Mouse (Mus musculus): ENCODE measurements around the gene Phrf1. TPM values are rescaled to one million over a fixed set of nuclear protein-coding genes. Genes with fewer than 3 reads are reported as not detected.

The Phrf1 gene
- polyA plus RNA-seq, 1 experiment from 2014 or later, result 71.9 TPM

- 94% methylated on average over 2 of the region's 2 CpGs for WGBS
- H3K4me3 ChIP-seq, result peak overlapping the region; percentile 92; the same call in 1 of the 2 replicates
- H3K4me2 ChIP-seq, result no peak overlapping the region
- no peak overlapping the region for H3K27ac ChIP-seq
- peaks cover 25% of the 10 kb centered on the region for H3K4me1 ChIP-seq
- peaks cover 16% of the 10 kb centered on the region for H3K36me3 ChIP-seq
- H3K27me3 ChIP-seq, result peaks cover 13% of the 10 kb centered on the region; the same call in 1 of the 2 replicates
- H3K9ac ChIP-seq, result no peak overlapping the region
- no peaks in the 10 kb centered on the region for H3K9me3 ChIP-seq
- no peak for ATAC-seq (ENCODE audit: borderline replicate concordance, extremely low read depth, low FRiP score, low TSS enrichment)
Observed at GRCm38 (mm10) chr7:141195754-141196153, 32.8 kb upstream of the Phrf1 start.

- Histone ChIP-seq H3K4me1 (peaks cover 22% of the 10 kb centered on the region), H3K9me3 (no peaks in the 10 kb centered on the region), H3K4me2 (no peak overlapping the region), H3K27ac (no peak overlapping the region), H3K4me3 (no peak overlapping the region), H3K36me3 (peaks cover 6% of the 10 kb centered on the region), H3K27me3 (peaks cover 18% of the 10 kb centered on the region), H3K9ac (no peak overlapping the region)
- no peak for ATAC-seq (ENCODE audit: borderline replicate concordance, extremely low read depth, low FRiP score, low TSS enrichment)
- WGBS, result 81% methylated on average over 8 of the region's 8 CpGs
Observed at GRCm38 (mm10) chr7:141196619-141197282, 31.8 kb upstream of the Phrf1 start.

- Histone ChIP-seq H3K9ac (no peak overlapping the region), H3K9me3 (no peaks in the 10 kb centered on the region), H3K27ac (no peak overlapping the region), H3K36me3 (no peaks in the 10 kb centered on the region), H3K4me3 (no peak overlapping the region), H3K4me1 (peaks cover 9% of the 10 kb centered on the region), H3K27me3 (peaks cover 22% of the 10 kb centered on the region), H3K4me2 (no peak overlapping the region)
- no peak for ATAC-seq (ENCODE audit: borderline replicate concordance, extremely low read depth, low FRiP score, low TSS enrichment)
- 98% methylated on average over 4 of the region's 4 CpGs for WGBS
Observed at GRCm38 (mm10) chr7:141198121-141198520, 30.5 kb upstream of the Phrf1 start.

GRCm38 (mm10) chr7:141204546-141204945 lies 24.0 kb upstream of the Phrf1 start:
- no peak overlapping the region for H3K4me3 ChIP-seq
- no peak overlapping the region for H3K4me2 ChIP-seq
- 63% methylated on average over 3 of the region's 3 CpGs for WGBS
- H3K27me3 ChIP-seq, result peaks cover 25% of the 10 kb centered on the region
- no peak overlapping the region for H3K27ac ChIP-seq
- H3K4me1 ChIP-seq, result no peaks in the 10 kb centered on the region
- no peaks in the 10 kb centered on the region for H3K9me3 ChIP-seq
- H3K36me3 ChIP-seq, result no peaks in the 10 kb centered on the region
- no peak for ATAC-seq (ENCODE audit: borderline replicate concordance, extremely low read depth, low FRiP score, low TSS enrichment)
- H3K9ac ChIP-seq, result no peak overlapping the region

- 89% methylated on average over 5 of the region's 5 CpGs for WGBS
- ATAC-seq (ENCODE audit: borderline replicate concordance, extremely low read depth, low FRiP score, low TSS enrichment), result no peak
Observed at GRCm38 (mm10) chr7:141205504-141205903, 23.1 kb upstream of the Phrf1 start.

GRCm38 (mm10) chr7:141206182-141206937 lies 22.2 kb upstream of the Phrf1 start:
- Histone ChIP-seq H3K9ac (no peak overlapping the region), H3K4me1 (no peaks in the 10 kb centered on the region), H3K4me3 (no peak overlapping the region), H3K9me3 (no peaks in the 10 kb centered on the region), H3K27me3 (peaks cover 8% of the 10 kb centered on the region; the same call in 1 of the 2 replicates), H3K36me3 (no peaks in the 10 kb centered on the region), H3K27ac (no peak overlapping the region), H3K4me2 (no peak overlapping the region)
- 88% methylated on average over 18 of the region's 18 CpGs for WGBS
- no peak for ATAC-seq (ENCODE audit: borderline replicate concordance, extremely low read depth, low FRiP score, low TSS enrichment)

More at GRCm38 (mm10) chr7:141205504-141205903, 23.1 kb upstream of the Phrf1 start:
- H3K27me3 ChIP-seq, result peaks cover 16% of the 10 kb centered on the region
- H3K36me3 ChIP-seq, result no peaks in the 10 kb centered on the region
- H3K9ac ChIP-seq, result no peak overlapping the region
- no peaks in the 10 kb centered on the region for H3K4me1 ChIP-seq
- no peak overlapping the region for H3K27ac ChIP-seq
- no peak overlapping the region for H3K4me3 ChIP-seq
- no peaks in the 10 kb centered on the region for H3K9me3 ChIP-seq
- no peak overlapping the region for H3K4me2 ChIP-seq

- Histone ChIP-seq H3K9me3 (no peaks in the 10 kb centered on the region), H3K9ac (no peak overlapping the region), H3K27me3 (peaks cover 4% of the 10 kb centered on the region; the same call in 1 of the 2 replicates), H3K4me1 (peaks cover 8% of the 10 kb centered on the region; the same call in 1 of the 2 replicates), H3K4me2 (no peak overlapping the region), H3K36me3 (no peaks in the 10 kb centered on the region), H3K4me3 (no peak overlapping the region), H3K27ac (no peak overlapping the region)
- ATAC-seq (ENCODE audit: borderline replicate concordance, extremely low read depth, low FRiP score, low TSS enrichment), result no peak
- WGBS, result 65% methylated on average over 3 of the region's 3 CpGs
Observed at GRCm38 (mm10) chr7:141209526-141209925, 19.1 kb upstream of the Phrf1 start.

- Histone ChIP-seq H3K4me2 (no peak overlapping the region), H3K27ac (no peak overlapping the region), H3K4me1 (peaks cover 12% of the 10 kb centered on the region), H3K36me3 (no peaks in the 10 kb centered on the region), H3K27me3 (peaks cover 4% of the 10 kb centered on the region; the same call in 1 of the 2 replicates), H3K9me3 (no peaks in the 10 kb centered on the region), H3K9ac (no peak overlapping the region), H3K4me3 (no peak overlapping the region)
- WGBS, result 59% methylated on average over 12 of the region's 12 CpGs
- no peak for ATAC-seq (ENCODE audit: borderline replicate concordance, extremely low read depth, low FRiP score, low TSS enrichment)
Observed at GRCm38 (mm10) chr7:141210137-141210536, 18.4 kb upstream of the Phrf1 start.

- Histone ChIP-seq H3K27me3 (peaks cover 2% of the 10 kb centered on the region; the same call in 1 of the 2 replicates), H3K9me3 (no peaks in the 10 kb centered on the region), H3K36me3 (no peaks in the 10 kb centered on the region), H3K4me1 (peaks cover 14% of the 10 kb centered on the region), H3K27ac (no peak overlapping the region), H3K4me2 (no peak overlapping the region), H3K9ac (no peak overlapping the region), H3K4me3 (no peak overlapping the region)
- no peak for ATAC-seq (ENCODE audit: borderline replicate concordance, extremely low read depth, low FRiP score, low TSS enrichment)
- 85% methylated on average over 14 of the region's 14 CpGs for WGBS
Observed at GRCm38 (mm10) chr7:141210606-141211131, 17.9 kb upstream of the Phrf1 start.

- Histone ChIP-seq H3K9me3 (no peaks in the 10 kb centered on the region), H3K4me1 (peaks cover 21% of the 10 kb centered on the region), H3K36me3 (no peaks in the 10 kb centered on the region), H3K4me2 (no peak overlapping the region), H3K9ac (no peak overlapping the region), H3K27me3 (no peaks in the 10 kb centered on the region), H3K4me3 (no peak overlapping the region), H3K27ac (no peak overlapping the region)
- ATAC-seq (ENCODE audit: borderline replicate concordance, extremely low read depth, low FRiP score, low TSS enrichment), result no peak
- 81% methylated on average over 3 of the region's 3 CpGs for WGBS
Observed at GRCm38 (mm10) chr7:141213133-141213532, 15.5 kb upstream of the Phrf1 start.

- H3K9ac ChIP-seq, result peak within 1 kb of the TSS; percentile 61
- no peak for ATAC-seq (ENCODE audit: borderline replicate concordance, extremely low read depth, low FRiP score, low TSS enrichment)
- peak within 1 kb of the TSS; percentile 94 for H3K27ac ChIP-seq
- no peaks in the 10 kb centered on the region for H3K27me3 ChIP-seq
- WGBS, result 82% methylated on average over 11 of the region's 11 CpGs
- H3K4me1 ChIP-seq, result peaks cover 24% of the 10 kb centered on the region
- H3K9me3 ChIP-seq, result no peaks in the 10 kb centered on the region
- H3K4me2 ChIP-seq, result peak within 1 kb of the TSS; percentile 97
- peak within 1 kb of the TSS; percentile 67 for H3K4me3 ChIP-seq
- H3K36me3 ChIP-seq, result no peaks in the 10 kb centered on the region
Observed at GRCm38 (mm10) chr7:141213605-141214235, 14.9 kb upstream of the Phrf1 start, which contains the start of gene Lmntd2. TSS of gene Lmntd2 (minus strand) at chr7:141214080.
